Mouse (Mus musculus) ovary, postnatal 14 days (tissue): Measurements from ENCODE around the gene Csrnp1.

Source experiments
- DNase-seq: peaks from one replicate; pipeline ENCODE4 v3.0.0; 2022; ENCODE audit warnings: low spot score

Csrnp1 gene

DNA sequence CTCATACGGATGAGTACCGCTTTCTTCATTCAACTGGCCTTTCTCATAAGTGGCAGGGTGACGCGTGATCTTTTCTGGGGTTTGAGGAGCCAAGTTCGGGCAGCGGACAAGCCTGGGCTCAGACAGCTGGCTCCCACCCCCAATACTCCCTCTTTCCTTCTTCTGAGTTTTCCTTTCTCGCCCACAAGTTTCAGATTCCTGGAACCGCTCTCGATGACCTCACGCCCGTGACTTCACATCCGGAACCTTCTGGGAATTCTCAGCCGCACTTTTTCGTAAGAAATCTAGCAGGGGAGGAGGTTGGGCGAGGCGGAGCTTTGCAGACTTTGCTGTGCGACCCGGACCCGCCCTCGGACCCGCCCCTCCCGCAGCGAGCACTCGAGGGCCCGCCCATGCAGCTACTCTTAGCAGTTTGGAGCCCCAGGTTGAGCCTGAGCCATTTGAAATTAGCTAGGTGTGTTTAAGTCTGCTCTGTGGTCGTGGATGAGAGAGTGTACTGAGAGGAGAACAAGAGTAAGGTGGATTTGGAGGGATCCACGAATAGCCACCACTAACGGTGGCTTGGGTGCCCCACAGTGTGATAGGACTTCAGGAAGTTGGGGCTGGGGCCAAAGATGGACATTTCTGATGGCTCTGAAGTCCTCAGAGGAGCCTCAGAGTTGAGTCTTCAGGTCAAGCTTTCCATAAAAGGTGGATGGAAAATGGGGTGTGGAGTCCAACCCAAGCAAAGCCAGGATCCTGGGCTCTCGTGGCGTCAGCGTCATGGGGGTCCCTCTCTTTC is 17.7 kb upstream of the Csrnp1 start:
- DNase-seq = peak; percentile 66

DNA sequence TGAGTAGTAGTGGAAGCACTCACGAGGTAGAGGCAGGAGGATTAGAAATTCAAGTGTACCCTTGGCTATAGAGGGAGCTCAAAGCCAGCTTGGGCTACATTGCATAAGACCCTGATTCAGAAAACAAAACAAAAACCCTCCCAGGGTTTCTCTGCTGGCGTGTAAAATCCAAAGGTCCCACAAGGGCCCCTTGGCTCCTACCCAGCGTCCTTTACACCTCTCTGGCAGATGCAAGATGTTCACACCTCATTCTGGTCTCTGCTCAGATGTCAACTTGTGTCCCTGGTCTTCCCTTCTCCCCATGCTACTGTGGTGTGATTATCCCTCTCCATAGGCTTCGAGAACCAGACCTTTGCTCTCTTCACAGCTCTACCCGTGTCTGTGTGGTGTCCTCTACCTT is 16.3 kb upstream of the Csrnp1 start:
- DNase-seq = no peak

DNA sequence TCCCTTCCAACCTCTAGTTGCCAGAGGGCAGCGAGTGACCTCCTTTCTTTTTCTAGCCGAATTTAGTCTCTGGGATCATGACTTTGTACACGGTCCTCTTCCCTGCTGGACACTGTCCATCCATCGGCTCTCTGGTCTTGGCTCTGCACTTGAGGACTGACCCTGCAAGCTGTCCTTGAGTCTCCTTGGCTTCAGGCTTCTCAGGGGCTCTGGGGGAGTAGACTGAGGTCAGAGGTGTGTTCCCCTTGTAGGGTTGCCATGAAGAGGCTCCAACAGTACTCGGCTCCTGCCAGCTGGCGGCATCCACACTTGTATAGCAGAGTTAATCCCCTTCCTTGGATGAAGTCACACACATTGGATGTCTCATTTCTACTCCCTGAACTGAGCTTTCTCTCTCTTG is 15.2 kb upstream of the Csrnp1 start:
- no peak for DNase-seq

DNA sequence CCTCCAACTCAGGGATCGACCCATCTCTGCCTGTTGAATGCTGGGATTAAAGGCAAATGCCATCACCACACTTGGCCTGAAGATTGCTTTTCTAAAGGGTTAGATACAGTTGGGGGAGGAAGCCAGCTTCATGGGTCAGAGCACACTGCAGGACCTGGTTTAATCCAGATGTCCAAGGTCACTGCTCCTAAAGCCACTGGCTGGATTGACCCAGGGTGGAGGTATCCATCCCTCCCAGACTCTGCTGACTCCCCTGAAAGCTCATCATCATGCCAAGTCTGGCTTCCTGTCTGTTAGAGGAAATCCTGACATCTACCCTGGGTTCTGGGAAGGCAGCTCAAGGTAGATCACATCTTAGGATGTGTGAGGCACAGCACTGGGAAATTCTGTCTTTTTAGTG is 14.3 kb upstream of the Csrnp1 start:
- no peak for DNase-seq

DNA sequence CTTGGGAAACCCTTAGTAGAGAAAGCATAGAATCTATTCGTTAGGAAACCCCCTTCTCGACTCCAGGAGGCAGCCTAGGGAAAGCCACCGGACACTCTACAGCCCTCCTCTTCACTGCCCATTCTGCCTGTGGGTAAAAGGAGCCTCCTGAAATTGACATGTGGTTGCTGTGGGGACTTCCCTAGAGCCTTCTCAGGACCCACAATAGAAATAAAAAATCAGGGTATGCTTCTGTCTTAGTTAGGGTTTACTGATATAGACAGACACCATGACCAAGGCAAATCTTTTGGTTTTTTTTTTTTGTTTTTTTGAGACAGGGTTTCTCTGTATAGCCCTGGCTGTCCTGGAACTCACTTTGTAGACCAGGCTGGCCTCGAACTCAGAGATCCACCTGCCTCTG is 11.6 kb upstream of the Csrnp1 start:
- DNase-seq = no peak

DNA sequence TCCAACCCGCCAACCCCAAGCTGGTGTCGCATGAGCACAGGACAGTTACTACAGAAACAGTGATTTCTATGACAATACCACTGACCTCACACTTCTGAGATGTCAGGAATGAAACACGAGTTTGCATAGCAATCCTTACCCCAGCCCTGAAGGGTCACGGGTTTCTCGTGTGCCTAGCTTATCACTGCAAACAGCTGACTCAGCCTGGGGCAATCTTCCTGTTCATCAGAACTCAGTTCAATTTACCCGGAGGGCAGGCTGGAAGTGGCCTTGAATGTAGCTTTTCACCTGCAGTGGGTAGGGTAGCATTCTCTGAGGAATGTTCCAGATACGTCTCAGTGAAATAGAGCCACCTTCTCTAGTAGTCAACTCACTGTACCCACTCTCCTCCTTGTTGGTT is 9.7 kb upstream of the Csrnp1 start:
- no peak for DNase-seq

DNA sequence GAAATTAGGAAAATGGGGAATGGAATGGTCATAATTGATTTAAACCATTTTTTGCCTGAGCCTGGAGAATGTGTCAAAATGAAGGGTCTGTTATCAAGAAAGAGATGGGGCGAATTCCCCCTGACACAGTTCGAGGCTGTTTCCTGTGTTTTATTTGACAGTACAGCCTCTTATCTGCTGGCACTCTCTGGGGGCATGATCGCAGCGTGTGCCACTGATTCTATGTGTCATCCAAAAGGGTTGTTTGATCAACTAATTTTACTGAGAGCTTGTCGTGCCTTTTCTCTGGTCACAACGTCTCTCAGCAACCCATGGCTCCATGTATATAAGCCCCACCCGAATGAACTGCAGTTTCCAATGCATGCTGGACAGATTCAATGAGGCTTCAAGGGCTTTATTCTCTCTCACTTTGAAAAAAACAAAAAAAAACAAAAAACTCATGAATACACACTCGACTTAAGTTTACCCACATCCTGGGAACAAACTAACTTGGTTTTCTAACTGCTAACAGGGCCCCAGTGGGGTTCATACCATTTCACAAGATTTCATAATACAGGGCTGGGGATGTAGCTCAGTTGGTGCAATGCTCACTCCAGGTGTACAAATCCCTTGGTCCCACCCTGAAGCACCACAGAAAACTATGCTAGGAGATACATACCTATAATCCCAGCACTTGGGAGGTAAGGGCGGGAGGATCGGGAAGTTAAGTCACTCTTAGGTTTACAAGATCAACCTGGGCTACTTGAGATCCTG is 8.8 kb upstream of the Csrnp1 start:
- DNase-seq = no peak

DNA sequence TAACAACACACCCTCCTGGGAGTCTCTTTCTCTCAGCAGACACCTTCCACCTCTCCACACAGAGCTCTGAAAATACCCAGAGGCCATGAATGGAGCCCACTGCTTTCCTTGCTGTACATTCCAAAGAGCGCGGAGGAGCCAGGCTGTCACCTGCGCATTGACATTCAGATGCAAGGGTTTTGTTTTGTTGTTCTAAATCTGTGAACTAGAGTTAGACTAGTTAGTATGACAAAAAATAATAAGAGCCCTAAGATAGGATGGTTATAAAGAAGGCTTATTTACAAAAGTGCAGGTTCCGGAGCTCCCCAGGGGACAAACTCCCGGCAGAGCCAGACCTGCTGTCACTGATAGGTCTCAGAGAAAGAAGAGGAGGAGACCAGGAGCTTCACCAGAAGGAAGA is 6.9 kb upstream of the Csrnp1 start:
- no peak for DNase-seq

DNA sequence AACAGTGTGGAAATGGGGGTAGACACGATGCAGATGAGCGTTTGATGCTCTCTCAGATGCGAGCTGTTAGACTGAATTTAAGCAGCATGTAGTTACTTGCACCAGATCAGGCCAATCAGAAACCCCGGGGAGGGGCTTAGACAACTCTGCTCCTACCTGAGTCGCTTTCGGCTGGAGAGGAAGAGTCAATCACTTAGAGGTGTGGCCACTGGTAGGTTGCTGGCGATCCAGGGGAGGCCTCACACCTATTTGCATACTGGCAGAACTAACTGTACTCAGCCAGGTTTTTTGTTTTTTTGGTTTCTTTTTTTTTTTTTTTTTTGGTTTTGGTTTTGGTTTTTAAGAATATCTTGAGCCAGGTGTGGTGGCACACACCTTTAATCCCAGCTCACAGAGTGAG is 3.8 kb upstream of the Csrnp1 start:
- DNase-seq = no peak

DNA sequence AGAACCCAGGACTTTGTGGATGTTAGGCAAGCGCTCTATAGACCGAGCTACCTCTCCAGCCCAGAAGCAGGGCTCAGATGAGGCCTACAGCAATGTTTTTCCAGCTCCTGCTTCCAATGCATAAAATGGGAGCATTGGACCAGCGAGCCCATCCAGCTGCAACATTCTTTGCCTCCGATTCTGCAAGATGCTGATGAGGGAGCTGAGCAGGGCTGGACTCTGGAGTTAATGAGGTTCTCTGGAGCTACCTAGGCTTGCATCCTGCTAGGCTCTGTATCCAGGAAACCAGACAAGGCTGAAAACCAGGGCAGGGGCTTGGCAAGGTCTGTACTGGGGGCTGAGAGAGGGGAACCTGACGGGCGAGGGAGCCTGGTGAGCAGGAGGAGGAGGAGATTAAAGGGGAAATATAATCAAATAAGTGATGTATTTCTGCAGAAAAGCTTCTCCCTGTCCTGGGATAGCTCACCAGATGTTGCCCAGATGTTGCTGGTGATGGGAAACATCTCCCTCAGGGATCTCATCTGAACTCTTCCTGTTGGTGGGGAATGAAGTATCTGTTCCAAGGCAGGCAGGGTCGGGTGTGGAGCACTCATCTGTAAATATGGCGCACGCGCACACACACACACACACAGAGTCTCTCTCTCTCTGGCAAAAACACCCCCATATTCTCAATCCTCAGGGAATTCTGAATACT is 1.6 kb upstream of the Csrnp1 start:
- no peak for DNase-seq

DNA sequence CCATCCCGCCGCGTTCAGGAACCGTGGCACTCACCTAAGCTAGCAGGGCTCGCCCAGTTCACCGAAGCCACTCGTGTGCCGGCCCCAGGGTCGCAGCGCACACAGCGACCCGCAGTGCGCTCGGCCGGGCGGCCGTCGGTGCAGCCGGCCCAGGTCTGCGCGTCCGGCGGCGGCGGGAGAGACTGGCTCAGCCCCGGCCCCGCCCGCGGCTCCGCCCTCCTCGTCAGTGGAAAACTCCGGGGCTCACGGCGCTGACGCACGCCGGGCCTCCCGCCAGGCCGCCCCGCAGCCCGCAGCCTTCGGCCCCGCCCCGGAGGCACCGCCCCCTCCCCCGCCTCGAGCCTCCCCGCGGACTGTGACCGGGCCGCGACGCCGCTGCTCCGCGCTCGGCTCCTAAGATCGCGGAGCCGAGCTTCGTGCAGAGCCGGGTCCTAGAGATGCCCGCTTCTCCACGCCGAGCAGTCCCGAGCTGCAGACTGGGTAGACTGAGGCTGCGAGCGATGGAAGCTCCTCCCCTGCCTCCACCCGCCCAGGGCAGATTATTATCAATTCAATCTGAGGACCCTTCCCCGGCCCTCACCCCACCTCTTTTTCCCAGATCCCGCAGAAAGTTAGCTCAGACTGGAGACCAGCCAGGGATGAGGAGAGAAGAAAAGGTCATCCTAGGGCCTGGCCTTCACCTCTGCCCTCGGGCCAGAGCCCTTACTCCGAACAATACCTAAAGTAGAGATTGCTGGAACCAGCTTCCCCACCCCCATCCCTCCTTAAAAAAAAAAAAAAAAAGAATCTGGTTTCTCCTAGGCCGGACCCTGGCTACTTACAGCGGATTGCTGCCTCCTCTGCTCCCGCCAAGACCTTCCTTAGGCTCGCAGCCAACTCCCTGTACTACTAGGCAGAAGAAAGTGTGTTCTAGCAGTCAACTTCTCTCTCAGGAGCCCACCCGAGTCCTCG is 598 bp downstream of the Csrnp1 start:
- peak; percentile 83 for DNase-seq

DNA sequence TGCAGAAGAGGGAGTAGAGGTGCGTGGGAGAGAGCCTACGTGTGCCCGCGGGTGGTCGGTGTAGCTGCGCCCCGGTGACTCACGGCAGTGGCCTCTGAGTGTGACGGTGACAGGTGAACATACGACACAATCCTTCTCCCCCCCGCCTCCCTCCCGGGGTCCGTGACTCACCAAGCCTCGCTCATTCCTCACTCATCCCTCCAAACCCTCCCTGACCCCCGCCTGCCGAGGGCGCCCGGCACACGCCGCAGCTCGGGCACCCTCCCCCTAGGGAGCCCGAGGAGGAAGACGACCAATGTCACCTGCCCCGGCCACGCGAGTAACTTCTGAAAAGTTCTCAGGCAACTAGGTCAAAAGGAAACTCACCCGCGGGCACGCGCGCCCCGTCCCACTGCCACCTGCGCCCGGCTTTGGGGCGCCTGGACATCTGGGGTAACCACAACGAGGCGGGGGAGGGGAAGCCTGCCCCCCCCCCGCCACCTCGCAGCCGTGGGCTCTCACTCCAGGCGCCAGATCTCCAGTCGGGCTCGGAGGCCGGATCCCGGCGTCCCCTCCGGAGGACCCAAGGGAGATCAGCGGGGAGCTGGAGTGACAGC is 1.4 kb downstream of the Csrnp1 start:
- no peak for DNase-seq

DNA sequence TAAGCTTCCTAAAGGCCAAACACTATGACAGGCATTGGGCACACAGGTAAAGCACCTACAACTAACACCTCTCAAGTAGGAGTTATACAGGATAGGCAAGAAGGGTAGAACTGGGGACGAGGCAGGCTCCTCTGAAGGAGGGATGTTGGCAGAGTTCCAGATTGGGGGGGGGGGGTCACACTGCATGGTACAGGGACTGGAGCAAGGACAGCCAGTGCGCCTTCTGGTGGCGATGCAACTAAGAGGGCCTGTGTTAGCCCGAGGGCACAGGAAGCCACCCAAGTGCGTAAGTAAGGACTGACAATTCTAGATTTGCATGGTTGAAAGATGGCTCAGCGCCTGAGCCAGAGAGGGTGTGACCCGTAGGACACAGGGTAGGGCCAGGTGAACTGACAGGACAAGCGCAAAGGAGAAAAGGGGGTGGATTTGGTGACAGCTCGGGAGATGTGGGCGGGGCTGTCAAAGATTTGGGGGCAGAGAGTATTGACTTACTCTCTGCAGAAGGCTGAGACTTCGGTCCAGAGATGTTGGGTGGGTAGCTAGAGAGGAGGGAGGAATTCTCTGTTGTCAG is 2.1 kb downstream of the Csrnp1 start:
- DNase-seq = no peak

DNA sequence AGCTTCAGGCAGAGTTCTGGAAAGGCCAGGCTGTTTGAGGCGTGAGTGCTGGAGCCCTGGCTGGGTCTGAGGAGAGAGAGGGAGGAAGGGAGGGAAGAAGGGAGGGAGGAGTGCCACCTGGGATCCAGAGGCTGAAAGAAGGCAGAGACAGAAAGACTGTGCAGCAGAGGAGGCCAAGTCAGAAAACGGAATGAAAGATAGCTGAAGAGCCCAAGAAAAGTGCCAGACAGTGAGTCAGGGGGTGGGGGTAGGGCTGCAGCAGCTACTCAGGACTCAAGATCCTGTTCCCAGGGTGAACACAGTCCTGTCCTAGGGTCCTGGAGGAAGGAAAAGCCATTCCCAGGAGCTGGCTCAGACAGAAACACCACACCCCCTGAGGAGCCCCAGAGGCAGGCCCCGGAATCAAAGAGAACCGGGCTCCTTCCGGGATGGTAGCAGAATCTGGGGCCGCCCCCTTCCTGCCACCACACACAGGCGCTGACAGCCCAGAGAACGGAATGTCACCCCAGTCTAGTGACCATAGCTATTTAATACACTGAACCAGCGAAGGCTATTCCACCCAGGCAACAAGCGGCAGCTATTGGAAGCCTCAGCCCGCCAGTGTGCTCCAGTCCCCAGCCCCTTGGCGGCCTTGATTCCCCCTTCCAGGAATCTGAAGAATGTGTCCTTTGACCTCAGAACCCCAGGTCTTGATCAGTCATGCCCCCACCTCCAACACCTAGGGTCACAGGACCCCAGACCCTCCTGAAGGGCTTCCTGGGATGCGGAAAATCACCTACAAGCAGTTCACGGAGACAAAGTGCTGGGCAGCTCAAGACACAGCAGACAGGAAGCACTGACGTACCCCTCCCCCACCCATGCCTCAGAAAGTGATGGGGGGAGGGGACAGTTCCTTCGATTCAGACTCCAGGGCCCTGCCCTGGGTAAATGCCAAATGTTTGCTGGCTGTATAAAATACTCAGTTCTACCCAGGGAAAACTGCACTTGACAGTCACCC is 3.0 kb downstream of the Csrnp1 start:
- no peak for DNase-seq

DNA sequence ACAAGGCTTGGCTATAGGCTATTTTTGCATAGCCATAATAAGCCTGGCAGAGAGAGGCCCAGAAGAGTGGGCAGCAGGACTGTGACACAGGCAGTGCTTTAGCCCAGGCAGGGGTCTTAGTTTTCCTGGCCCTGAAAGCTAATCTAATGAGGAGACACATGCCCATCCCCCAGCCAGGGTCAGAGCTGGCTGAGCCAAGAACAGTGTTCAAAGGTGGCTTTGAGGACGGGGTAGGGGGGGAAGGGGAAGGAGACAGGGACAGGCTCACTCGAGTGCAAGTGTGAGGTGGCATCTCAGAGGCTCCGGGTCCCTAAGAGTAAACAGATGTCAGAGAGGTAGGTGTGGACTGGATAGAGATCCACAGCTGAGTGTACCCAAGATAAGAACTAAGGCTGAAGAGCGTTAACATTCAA is 3.7 kb downstream of the Csrnp1 start:
- no peak for DNase-seq

DNA sequence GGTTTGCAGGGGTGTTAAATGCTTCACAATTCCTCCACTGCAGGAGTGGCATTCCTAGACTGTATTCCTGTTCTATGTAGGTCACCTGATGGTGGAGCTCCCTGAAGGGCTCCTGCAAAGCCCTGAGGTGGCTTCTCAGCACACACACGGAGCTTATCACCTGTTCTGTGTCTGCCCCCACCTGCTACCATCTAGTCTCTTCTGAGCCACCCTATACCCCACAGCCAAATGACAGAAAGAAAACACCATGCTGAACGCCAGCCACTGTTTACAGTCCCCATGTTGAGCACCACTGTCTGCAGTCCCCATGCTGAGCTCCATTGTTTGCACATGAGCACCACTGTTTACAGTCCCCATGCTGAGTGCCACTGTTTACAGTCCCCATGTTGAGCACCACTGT is 4.7 kb downstream of the Csrnp1 start:
- DNase-seq = no peak

DNA sequence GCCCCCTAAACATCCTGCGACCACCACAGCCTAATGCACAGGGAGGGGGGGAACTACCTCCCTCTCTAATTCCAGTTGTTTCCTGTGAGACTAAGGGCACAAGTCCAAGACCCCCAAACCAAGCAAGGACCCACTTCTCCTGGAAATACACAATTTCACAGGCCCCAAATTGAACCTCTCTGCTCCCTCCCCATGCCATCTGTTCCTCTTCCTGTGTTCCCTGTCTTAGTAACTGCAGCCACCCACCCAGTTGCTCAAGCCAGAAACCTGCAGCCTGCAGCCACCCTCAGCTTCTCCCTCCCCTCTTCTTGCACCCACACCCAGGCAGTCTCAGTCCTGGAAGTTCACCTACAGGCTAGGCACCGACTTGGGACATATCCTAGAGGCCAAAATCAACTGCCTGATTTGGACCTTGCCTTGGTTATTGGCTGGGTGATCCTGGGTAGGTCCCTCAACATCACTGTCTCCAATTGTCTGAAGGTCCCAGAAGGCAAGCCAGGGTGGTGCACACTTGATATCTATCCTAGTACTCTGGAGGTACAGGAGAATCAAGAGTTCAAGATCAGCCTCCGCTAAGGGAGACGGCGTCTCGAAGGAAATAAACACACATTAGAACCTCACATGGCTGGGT is 5.5 kb downstream of the Csrnp1 start:
- no peak for DNase-seq

DNA sequence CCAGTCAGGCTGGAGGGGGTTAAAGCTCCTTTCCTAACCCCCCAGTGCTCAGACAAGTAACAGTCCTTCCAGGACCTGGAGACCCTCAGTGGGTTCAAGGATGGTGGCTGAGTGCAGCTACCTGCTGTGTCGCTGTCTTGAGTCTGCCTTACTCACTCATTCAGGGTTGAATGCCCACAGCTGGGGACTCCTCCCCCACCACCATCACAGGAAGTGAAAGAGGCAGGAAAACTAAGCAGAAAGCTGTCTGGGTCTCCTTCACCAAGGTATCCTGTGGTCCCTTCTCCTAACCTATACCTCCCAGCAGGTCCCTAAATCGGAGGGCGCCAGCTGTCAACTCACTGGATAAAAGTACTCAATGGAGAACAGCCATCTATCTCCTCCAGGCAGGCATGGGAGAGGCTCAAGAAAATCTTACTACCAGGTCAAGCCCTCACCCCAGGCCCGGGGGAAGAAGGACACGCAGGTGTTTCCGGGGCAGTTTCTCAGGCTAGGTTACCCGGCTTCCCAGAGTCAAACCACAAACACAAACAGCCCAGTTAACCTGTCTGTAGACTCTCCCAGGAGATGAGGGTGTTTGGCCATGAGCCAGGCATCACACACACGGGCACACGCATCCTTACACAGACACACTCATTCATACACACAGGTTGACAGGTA is 6.2 kb downstream of the Csrnp1 start:
- no peak for DNase-seq

DNA sequence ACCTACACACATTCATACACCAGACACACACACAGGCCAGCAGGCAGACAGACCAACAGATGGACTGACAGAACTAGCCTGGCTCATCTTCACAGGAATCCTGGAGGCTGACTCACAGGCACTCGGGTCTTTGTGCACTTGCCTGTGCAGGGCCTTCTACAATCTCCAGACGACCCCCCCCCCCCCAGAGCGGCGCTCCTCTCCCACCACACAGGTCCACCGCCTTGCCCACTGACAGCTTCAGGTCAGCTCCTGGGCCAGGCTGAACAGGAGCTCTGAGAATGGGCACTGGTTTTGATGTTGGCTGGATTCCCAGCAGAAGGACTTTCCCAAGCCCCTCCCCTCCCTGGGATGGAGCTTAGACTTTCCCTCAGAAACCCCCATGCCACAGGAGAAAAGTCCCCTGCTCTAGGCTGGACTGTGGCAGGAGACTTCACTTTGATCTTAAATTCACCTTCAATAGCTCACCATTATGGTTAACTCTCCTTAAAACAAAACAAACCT is 6.8 kb downstream of the Csrnp1 start:
- DNase-seq = no peak
